Mouse (Mus musculus) forebrain, embryonic 15.5 days (tissue): ENCODE results near the gene Nup107. TPM values are rescaled to one million over a fixed set of nuclear protein-coding genes. Genes with fewer than 3 reads are reported as not detected.
"Not testable (repeated sequence)": the region's sequence is repeated elsewhere in the genome, so short reads cannot be mapped to it uniquely, and the experiment has no call there.

Experiments used
- ATAC-seq: fragments of 200-750 bp; cut with Nextera tagmentation; replicated peaks from 2 replicates; pipeline ENCODE4 v1.8.0; 2017; ENCODE audit warnings: mild to moderate bottlenecking, moderate TSS enrichment, moderate library complexity
- H3K27ac ChIP-seq: fragments of 300-500 bp; sonication (generic); replicated peaks from 2 replicates; pipeline ENCODE4 v1.5.1; 2015; ENCODE audit warnings: mild to moderate bottlenecking, inconsistent platforms
- H3K27me3 ChIP-seq: fragments of 300-500 bp; sonication (generic); 2 replicates; pipeline ENCODE4 v1.6.1; 2015; ENCODE audit warnings: inconsistent platforms
- H3K36me3 ChIP-seq: fragments of 300-500 bp; sonication (generic); 2 replicates; pipeline ENCODE4 v1.6.1; 2015; ENCODE audit warnings: mild to moderate bottlenecking, inconsistent platforms
- H3K4me1 ChIP-seq: fragments of 300-500 bp; sonication (generic); 2 replicates; pipeline ENCODE4 v1.6.1; 2015; ENCODE audit warnings: inconsistent platforms
- H3K4me2 ChIP-seq: fragments of 300-500 bp; sonication (generic); replicated peaks from 2 replicates; pipeline ENCODE4 v1.6.1; 2015; ENCODE audit warnings: mild to moderate bottlenecking, inconsistent platforms
- H3K4me3 ChIP-seq: fragments of 300-500 bp; sonication (generic); 2 replicates; pipeline ENCODE4 v1.5.1; 2015; ENCODE audit warnings: mild to moderate bottlenecking, inconsistent platforms
- H3K9ac ChIP-seq: fragments of 300-500 bp; sonication (generic); replicated peaks from 2 replicates; pipeline ENCODE4 v1.6.1; 2015; ENCODE audit warnings: mild to moderate bottlenecking, inconsistent platforms
- H3K9me3 ChIP-seq: fragments of 300-500 bp; sonication (generic); 2 replicates; pipeline ENCODE4 v1.6.1; 2016; ENCODE audit warnings: inconsistent platforms
- WGBS: fragments of 180-500 bp; shearing (Covaris S2); methylation state at CpG from one replicate; pipeline ENCODE4 v1.1.7; 2015; ENCODE audit warnings: mixed read lengths; 5-methylcytosine and 5-hydroxymethylcytosine counted together
- polyA plus RNA-seq: library from polyadenylated mRNA; unstranded; fragments of >200 nt; fragmentation: Nextera tagmentation; extraction: Ambion mirVana; gene quantifications from 2 replicates; pipeline ENCODE4 v1.2.1, GENCODE M21; 2015

Nup107 gene
- polyA plus RNA-seq, 1 experiment from 2014 or later, result 59.5 TPM

DNA sequence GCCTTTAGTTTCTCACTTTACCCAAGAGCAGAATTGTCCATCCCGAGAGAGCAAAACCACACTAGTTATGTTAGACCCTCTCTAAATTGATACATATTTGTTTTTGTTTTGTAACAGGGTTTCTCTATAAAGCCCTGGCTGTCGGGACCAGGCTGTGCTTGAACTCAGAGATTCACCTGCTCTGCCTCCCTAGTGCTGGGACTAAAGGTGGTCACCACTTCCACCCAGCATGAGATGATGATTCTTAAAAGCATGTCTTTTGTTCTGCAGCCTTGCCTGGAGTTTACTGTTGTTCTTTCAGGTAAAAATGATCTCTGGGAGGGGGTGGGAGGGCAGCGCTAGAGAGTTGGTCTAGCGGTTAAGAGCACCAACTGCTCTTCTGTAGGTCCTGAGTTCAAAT is 66.2 kb downstream of the Nup107 start:
- WGBS, result 92% methylated on average over 4 of the region's 4 CpGs
- Histone ChIP-seq H3K9ac (no peak overlapping the region), H3K27ac (no peak overlapping the region), H3K4me2 (no peak overlapping the region), H3K27me3 (no peaks in the 10 kb centered on the region), H3K36me3 (no peaks in the 10 kb centered on the region), H3K4me3 (no peak overlapping the region), H3K9me3 (no peaks in the 10 kb centered on the region), H3K4me1 (no peaks in the 10 kb centered on the region)
- ATAC-seq, result no peak

DNA sequence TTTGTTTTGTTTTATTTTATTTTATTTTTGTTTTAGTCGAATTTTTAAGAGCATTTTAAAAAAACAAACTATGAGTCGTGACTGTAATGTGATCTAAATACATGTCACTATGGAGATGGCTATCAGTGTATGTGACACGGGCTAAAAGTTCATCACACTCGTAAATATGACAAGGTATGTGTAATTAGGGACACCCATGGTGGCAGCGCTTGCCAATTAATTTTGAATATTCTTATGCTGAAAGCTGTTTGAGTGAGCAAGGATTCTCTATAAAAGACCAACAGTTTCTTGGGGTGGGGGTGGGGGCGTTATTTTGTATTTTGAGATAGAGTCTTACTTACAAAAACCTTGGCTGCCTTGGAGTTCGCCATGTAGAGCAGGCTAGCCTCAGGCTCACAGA is 66.8 kb downstream of the Nup107 start:
- Histone ChIP-seq H3K27me3 (no peaks in the 10 kb centered on the region), H3K36me3 (no peaks in the 10 kb centered on the region), H3K9me3 (no peaks in the 10 kb centered on the region), H3K4me3 (no peak overlapping the region), H3K27ac (no peak overlapping the region), H3K4me2 (no peak overlapping the region), H3K9ac (no peak overlapping the region), H3K4me1 (no peaks in the 10 kb centered on the region)
- ATAC-seq, result no peak
- 80% methylated on average over 7 of the region's 7 CpGs for WGBS

DNA sequence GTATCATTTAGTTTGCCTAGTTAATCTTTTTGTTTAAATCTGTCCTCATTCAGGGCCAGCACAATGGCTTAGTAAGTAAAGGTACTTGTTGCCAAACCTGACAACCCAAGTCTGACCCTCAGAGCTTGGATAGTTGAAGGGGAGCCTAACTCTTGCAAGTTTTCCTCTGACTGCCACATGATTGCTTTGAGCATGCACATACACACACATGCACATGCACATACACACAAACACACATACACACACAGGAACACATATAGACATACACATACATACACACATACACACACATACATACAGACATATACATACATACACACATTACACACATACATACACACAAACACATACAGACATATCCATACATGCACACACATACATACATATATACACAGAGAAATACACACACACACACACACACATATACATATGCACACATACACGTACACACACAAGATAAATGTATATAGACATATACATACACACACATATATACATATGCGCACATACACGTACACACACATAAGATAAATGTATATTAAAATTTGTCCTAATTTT is 67.6 kb downstream of the Nup107 start:
- H3K4me2 ChIP-seq, result no peak overlapping the region
- no peaks in the 10 kb centered on the region for H3K36me3 ChIP-seq
- H3K9ac ChIP-seq, result no peak overlapping the region
- no peaks in the 10 kb centered on the region for H3K4me1 ChIP-seq
- no peak overlapping the region for H3K27ac ChIP-seq
- no peak overlapping the region for H3K4me3 ChIP-seq
- WGBS, result 95% methylated on average over 3 of the region's 3 CpGs
- no peaks in the 10 kb centered on the region for H3K27me3 ChIP-seq
- no peaks in the 10 kb centered on the region for H3K9me3 ChIP-seq
- no peak for ATAC-seq

DNA sequence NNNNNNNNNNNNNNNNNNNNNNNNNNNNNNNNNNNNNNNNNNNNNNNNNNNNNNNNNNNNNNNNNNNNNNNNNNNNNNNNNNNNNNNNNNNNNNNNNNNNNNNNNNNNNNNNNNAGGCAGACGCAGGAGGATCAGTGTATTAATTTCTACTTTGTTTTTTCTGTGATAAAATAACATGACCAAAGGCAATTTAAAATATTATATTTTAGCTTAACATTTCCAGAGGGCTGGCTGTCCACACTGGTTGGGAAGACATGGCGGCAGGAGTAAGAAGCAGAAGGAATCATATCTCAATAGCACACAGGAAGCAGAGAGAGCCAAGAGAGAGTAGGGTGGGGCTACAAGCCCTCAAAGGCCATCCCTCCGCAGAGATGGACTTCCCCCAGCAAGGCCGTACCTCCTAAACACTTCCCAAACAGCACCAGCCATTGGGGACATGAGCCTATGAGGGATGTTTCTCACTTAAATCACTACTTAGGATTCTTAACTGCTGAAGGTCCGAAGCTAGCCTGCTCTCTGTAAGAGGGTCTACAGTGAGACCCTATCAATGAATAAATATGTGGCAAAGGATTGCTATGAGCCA is 68.3 kb downstream of the Nup107 start:
- H3K27me3 ChIP-seq, result no peaks in the 10 kb centered on the region
- H3K9ac ChIP-seq, result no peak overlapping the region
- H3K36me3 ChIP-seq, result no peaks in the 10 kb centered on the region
- H3K9me3 ChIP-seq, result no peaks in the 10 kb centered on the region
- H3K27ac ChIP-seq, result no peak overlapping the region
- no peak overlapping the region for H3K4me3 ChIP-seq
- ATAC-seq, result no peak
- 79% methylated on average over 5 of the region's 5 CpGs for WGBS
- no peak overlapping the region for H3K4me2 ChIP-seq
- H3K4me1 ChIP-seq, result no peaks in the 10 kb centered on the region

DNA sequence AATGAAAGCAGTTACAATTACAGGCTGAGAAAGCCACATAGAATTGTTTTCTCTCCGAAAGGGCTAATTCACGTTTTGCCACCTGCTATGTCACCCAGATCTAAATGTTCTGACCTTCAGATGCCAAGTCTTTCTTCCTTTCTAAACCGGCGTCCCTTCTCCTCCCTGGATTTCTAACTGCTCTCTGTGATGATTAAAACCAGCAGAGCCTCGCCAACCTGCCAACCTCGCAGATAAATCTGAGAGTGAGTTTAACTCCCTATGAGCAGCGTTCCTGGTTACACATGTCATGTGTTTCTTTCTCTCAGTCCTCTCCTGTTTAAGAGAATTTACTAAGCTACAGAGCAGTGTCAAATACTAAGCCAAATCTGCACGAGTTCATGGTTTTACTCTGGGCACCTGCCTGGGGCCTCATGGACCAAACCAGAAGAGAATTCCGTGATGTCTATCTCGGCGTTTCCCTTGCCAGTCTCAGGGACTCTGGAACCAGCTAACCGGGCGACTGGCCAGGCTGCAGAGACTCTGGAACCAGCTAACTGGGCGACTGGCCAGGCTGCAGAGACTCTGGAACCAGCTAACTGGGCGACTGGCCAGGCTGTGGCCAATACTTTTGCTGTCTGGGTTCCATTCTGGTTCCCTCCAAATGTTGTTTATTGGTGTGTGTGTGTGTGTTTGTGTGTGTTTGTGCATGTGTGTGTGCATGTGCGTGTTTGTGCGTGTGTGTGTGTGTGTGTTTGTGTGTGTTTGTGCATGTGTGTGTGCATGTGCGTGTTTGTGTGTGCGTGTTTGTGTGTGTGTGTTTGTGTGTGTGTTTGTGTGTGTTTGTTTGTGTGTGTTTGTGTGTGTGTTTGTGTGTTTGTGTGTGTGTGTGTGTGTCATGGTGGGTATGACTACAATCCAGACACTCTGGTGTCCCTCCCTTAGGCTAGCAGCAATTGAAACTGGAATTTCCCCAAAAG is 74.1 kb downstream of the Nup107 start:
- ATAC-seq, result no peak
- no peaks in the 10 kb centered on the region for H3K27me3 ChIP-seq
- no peak overlapping the region for H3K9ac ChIP-seq
- no peak overlapping the region for H3K4me3 ChIP-seq
- WGBS, result 54% methylated on average over 19 of the region's 19 CpGs
- no peak overlapping the region for H3K4me2 ChIP-seq
- no peaks in the 10 kb centered on the region for H3K9me3 ChIP-seq
- no peaks in the 10 kb centered on the region for H3K36me3 ChIP-seq
- 0 out of 2 replicates have a peak, but pooled peaks cover 5% of the 10 kb centered on the region for H3K4me1 ChIP-seq
- no peak overlapping the region; the same call in 1 of the 2 replicates for H3K27ac ChIP-seq

DNA sequence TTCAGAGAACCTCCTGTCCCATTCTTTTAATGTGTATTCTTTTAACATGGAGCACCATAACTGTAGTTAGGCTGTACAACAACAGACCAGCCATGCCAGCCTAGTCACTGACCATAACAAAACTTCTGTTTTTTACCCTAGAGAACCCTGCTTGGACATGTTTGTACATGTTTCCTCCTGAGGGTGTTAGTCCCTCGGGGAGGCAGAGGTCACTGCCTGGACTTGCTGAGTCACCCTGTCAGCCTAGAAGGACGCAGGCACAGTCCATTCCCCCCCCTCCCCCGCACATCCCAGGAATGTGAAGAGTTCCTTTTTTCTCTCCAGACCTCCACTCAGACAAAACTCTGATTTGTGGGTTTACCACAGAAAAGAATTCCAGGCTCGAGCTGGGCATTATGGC is 74.9 kb downstream of the Nup107 start:
- Histone ChIP-seq H3K27ac (no peak overlapping the region), H3K27me3 (no peaks in the 10 kb centered on the region), H3K4me3 (no peak overlapping the region), H3K9me3 (no peaks in the 10 kb centered on the region), H3K36me3 (no peaks in the 10 kb centered on the region), H3K4me2 (no peak overlapping the region), H3K4me1 (0 out of 2 replicates have a peak, but pooled peaks cover 5% of the 10 kb centered on the region), H3K9ac (no peak overlapping the region)
- no peak for ATAC-seq
- WGBS, result 18% methylated on average over 4 of the region's 4 CpGs

DNA sequence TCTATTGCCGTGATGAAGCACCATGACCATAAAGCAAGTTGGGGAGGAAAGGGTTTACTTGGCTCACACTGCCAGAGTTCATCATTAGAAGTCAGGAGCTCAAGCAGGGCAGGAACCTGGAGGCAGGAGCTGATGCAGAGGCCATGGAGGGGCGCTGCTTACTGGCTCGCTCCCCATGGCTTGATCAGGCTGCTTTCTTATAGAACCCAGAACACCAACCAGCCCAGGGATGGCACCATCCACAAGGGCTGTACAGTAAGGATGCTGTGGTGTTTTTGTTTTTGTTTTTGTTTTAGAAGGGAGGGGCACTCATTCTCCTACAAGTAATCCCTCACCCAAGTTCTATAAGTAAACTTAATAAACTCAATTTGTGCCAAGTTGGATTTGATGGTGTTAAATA is 75.8 kb downstream of the Nup107 start:
- H3K4me3 ChIP-seq, result no peak overlapping the region
- ATAC-seq, result no peak
- H3K27me3 ChIP-seq, result no peaks in the 10 kb centered on the region
- H3K27ac ChIP-seq, result no peak overlapping the region
- no peaks in the 10 kb centered on the region for H3K36me3 ChIP-seq
- H3K4me2 ChIP-seq, result no peak overlapping the region
- no peaks in the 10 kb centered on the region for H3K9me3 ChIP-seq
- peaks cover 5% of the 10 kb centered on the region; the same call in 1 of the 2 replicates for H3K4me1 ChIP-seq
- H3K9ac ChIP-seq, result no peak overlapping the region
- WGBS, result 92% methylated on average over 3 of the region's 3 CpGs

DNA sequence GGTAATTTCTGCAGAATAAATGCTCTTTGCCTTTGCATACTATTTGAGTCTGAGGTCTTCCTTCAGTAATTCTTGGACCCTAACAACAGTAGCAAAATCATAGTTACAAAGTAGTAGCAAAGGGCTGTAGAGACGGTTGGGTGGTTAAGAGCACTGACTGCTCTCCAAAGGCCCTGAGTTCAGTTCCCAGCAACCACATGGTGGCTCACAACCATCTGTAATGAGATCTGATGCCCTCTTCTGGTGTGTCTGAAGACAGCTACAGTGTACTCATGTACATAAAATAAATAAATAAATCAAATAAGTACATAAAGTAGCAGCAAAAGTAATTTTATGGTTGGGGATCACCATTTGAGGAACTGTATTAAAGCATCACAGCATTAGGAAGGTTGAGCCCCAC is 76.9 kb downstream of the Nup107 start:
- not testable (repeated sequence) for H3K27me3 ChIP-seq, H3K4me2 ChIP-seq, H3K27ac ChIP-seq, H3K9me3 ChIP-seq, H3K9ac ChIP-seq, ATAC-seq, H3K36me3 ChIP-seq, H3K4me3 ChIP-seq
- 93% methylated on average over 1 of the region's 1 CpGs for WGBS
- H3K4me1 ChIP-seq, result peaks cover 12% of the 10 kb centered on the region

DNA sequence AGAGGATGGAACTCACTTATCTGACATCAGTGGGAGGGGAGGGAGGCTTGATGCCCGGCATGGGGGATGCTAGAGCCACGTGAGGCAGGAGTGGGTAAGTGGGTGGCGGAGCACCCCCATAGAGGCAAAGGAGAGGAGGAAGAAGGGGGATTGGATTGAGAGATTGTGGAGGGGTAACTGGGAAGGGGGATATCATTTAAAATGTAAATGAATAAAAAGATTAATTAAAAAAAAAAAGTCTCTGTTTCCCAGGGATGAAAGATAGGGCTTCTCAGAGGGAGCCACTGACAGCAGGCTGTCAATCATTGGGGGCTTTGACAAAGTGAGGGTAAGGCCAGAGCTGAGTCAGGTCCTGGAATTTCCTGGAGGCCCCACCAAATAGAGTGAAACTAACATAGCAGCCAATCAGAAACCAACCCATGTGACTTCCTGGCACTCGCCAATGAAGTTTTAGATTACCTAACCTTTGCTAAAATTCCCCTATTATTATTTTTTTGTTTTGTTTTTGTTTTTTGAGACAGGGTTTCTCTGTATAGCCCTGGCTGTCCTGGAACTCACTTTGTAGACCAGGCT is 77.5 kb downstream of the Nup107 start:
- Histone ChIP-seq H3K9me3 (no peaks in the 10 kb centered on the region), H3K4me2 (no peak overlapping the region), H3K4me1 (peaks cover 12% of the 10 kb centered on the region), H3K4me3 (no peak overlapping the region), H3K27ac (no peak overlapping the region), H3K27me3 (no peaks in the 10 kb centered on the region), H3K9ac (no peak overlapping the region), H3K36me3 (no peaks in the 10 kb centered on the region)
- 78% methylated on average over 4 of the region's 4 CpGs for WGBS
- no peak for ATAC-seq

DNA sequence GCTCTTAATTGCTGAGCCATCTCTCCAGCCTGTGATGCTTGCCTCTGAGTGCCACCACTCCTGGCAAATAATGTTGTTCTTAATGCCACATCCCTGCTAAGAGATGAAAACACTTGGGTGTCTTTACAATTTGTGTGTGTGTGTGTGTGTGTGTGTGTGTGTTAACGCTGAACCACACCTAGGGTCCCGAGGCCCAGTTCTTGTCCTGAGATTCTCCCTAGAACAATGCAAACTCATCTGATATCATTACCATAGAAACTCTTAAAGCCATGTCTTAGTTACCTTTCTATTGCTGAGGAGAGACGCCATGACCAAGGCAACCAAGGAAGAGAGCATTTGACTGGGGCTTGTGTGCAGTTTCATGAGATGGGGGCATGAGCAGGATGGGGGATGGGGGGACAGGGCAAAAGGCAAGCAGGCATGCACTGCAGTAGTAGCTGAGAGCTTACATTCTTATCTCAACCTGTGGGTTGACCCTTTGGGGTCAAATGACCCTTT is 78.4 kb downstream of the Nup107 start:
- 87% methylated on average over 3 of the region's 3 CpGs for WGBS
- H3K4me1 ChIP-seq, result peaks cover 17% of the 10 kb centered on the region

DNA sequence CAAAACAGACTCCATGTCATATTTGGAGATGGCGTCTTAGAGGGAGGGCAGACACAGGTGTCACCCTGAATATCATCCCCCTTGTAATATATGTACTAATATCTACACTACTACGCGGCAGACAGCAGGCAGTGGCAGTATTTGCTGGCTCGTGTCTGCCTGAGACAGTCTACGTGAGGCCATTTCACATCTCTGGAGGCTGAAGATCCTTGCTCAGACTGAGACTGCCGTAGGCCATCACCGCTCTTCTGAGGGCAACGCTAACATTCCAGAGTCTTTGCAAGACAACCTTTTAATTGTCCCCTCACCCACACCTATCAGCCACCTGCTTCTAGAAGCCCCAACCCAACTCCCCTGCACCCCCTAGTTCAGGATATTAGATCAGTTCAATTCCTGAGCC is 79.0 kb downstream of the Nup107 start:
- no peak overlapping the region for H3K27ac ChIP-seq
- no peaks in the 10 kb centered on the region for H3K9me3 ChIP-seq
- no peak overlapping the region for H3K9ac ChIP-seq
- H3K36me3 ChIP-seq, result no peaks in the 10 kb centered on the region
- no peaks in the 10 kb centered on the region for H3K27me3 ChIP-seq
- H3K4me3 ChIP-seq, result no peak overlapping the region
- no peak overlapping the region for H3K4me2 ChIP-seq
- H3K4me1 ChIP-seq, result peaks cover 22% of the 10 kb centered on the region
- WGBS, result 96% methylated on average over 8 of the region's 8 CpGs
- ATAC-seq, result no peak

More for the DNA sequence above, 78.4 kb downstream of the Nup107 start:
- Histone ChIP-seq H3K27ac (no peak overlapping the region), H3K36me3 (no peaks in the 10 kb centered on the region), H3K4me2 (no peak overlapping the region), H3K27me3 (no peaks in the 10 kb centered on the region), H3K9me3 (no peaks in the 10 kb centered on the region), H3K4me3 (no peak overlapping the region), H3K9ac (no peak overlapping the region)
- no peak for ATAC-seq

DNA sequence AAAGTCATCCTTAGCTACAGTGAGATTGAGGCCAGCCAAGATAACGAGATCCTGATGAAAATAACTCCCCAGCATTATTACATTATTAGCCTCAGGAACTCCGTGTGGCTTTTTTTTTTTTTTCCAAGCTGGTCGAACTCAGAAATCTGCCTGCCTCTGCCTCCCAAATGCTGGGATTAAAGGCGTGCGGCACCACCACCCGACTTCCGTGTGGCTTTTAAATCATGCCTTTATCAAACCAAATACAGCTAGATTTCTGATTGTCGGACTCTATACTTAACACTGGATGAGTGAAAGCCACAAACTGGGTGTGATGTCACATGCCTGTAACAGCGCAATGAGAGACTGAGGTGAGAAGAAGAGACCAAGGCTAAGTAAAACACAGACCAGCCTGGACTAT is 79.6 kb downstream of the Nup107 start:
- ATAC-seq, result no peak
- Histone ChIP-seq H3K4me1 (peaks cover 18% of the 10 kb centered on the region), H3K27me3 (no peaks in the 10 kb centered on the region), H3K4me2 (no peak overlapping the region), H3K36me3 (no peaks in the 10 kb centered on the region), H3K9ac (no peak overlapping the region), H3K27ac (no peak overlapping the region), H3K9me3 (no peaks in the 10 kb centered on the region), H3K4me3 (no peak overlapping the region)
- 91% methylated on average over 9 of the region's 9 CpGs for WGBS
